Mouse (Mus musculus): ENCODE measurements around the gene Prss48.
"Not testable (repeated sequence)": the region's sequence is repeated elsewhere in the genome, so short reads cannot be mapped to it uniquely, and the experiment has no call there.

The Prss48 gene

DNA sequence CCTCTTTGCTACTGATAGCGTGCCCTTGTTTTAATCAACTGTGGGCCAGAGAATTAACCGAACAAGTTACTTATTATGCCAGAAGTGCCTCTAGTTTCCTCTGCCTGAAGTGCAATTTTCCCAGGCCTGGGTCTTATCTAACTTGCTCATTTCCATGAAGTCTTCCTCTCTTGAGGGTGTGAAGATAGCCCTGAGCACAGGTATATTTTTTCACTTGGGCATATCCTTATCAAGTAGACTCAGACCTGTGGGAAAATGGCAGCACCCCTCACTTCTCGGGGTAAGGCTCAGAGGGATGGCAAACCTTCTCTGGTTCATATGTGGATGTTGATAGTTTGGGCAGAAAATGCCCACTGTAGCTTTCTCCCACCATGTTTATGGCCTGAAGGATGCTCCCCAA is 1.0 kb downstream of the Prss48 start:
- no peak for DNase-seq

DNA sequence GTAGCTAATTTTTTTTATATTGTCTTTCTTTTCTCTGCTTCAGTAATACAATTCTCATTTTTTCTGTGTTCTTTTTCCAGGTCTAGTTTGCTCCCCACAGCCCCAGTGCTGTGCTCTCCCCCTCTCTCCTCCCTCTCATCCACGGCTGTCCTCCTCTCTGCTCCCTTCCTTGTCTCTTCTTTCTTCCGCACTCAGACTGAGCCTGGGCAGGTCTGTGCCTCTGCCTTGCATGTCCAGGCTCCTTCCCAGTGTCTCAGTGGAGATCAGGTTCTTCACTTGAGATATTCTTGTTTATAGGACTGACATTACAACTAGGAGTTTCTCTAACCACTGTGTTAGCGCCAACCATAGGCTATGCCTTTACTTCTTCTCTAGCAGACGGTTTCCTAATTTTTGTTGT is 7.6 kb downstream of the Prss48 start:
- no peak for DNase-seq

DNA sequence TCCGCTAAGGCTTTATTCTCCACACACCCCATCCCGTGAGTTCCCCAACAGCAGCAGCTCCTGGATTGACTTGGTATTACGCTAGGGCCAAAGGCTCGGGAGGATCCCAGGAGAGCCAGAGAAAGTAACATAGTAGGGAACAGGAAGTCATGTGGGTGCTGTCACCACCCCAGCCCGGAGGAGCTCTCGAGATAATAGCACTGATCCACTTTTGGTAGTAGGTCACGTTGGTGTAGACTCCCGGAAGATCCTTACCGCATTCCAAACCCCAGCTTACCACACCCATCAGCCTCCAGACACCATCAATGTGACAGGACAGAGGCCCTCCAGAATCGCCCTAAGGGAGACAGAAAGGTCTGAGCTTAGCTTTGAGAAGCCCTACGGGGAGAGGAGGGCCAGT is 8.5 kb downstream of the Prss48 start:
- no peak for DNase-seq

DNA sequence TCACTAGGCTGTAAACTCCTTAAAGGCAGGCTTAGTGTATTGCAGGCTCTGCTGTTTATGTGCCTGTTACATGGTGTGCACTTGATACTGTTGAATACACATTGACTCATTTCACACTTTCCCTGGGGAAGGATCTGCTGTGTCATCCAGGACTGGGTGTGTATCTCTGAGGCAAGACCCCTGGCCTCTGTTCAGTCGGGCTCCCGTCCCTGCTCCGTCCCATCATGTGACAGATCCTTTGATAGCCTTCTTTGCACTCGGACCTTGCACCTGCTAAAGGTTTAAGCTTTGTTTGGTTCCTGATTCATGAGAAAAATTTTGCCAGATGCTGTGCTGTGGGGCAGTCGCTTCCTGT is 10.5 kb downstream of the Prss48 start:
- no peak for DNase-seq

DNA sequence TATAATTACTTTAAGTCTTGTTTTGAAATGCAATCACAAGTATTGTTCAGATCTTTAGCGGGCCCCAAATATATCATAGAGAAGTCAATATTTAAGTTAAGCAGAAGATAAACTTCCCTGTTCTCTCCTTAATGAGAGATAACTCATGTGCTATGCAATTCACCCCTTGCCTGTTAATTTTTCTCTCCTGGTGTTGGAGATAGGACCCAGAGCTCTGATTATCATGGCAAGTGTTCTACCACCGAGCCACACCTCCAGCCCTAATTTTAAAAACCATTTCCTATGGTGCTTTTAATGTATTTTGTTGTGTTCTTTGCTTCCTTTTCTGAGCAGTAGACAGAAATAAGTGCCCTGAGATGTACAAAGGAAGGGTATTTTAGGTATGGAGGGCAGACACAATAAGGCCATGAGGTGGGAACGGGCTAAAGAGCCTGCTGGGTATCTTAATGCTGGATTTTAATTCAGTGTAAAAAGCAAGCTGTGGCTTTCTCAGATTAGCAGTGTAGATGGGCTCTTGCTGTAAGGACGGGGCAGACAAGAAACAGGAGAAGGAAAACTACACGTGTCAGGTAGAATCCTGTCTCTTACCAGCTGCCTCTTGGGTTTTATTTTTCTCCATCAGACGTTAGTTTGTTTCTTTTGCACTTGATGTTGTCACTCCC is 11.0 kb downstream of the Prss48 start:
- DNase-seq, result no peak

DNA sequence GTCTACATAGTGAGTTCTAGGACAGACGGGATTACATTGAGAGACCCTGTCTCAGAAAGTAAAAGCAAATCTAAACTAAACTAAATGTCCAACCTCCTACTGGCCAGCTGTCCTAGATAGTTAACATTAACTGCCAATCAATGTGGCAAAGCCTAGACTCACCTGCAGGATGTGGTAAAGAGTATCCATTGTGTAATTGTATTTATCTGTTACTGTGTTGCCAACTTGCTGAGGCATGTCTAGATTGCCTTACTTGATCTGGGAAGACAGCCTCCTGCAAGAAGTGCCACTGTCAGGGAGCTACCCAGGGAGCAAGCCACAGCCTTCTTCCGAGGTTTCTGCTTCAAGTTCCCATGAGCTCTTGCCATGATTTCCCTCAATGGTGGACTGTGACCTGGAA is 15.1 kb downstream of the Prss48 start:
- DNase-seq, result no peak

DNA sequence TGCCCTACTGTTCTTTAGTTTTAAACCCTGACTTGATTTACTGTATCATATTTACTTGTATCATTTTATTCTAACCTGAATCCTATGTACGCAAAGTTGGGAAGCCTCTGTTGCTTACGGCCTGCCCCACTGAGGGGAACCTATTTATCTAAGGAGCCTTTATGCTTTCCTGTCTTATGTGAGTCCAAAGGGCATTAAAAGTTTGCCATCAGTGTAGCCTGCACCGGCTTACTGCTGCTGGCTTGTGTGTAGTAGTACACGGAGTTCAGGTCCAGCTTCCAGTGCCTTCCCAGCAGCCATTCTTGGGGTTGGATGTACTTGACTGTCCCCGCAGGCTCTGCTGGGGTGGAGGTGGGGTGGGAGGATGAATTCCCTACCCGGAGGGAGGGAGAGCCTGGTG is 17.8 kb downstream of the Prss48 start:
- DNase-seq, result no peak

DNA sequence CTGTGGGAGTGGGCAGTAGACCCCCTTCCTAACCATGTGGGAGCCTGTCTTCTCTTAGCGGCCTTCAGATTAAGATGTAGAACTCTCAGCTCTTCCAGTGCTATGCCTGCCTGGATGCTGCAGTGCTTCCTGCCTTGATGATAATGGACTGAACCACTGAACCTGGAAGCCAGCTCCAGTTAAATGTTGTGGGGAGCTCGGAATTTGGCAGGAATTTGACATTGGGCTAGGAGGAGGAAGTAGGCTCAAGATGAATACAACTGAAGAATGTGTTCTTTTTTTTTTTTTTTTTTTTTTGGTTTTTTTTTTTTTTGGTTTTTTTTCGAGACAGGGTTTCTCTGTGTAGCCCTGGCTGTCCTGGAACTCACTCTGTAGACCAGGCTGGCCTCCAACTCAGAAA is 20.5 kb downstream of the Prss48 start:
- not testable (repeated sequence) for DNase-seq

DNA sequence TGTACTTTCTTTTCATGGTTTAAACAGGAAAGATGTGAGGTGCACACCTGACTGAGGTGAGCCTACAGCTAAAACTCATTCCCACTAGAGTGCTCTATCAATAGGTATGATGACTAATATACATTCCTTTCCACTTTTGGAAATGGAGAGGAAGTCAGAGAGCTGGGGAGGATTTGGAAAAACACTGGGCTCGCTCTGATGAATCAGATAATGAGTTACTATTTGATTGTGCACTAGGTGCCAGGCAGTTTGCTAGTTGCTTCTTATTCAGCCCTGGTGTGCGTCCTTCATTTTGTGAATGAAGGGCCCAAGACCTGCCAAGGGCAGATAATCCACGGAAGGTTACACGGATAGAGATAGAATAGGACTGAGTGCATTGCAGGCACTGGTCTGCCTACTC is 22.3 kb downstream of the Prss48 start:
- DNase-seq, result no peak

DNA sequence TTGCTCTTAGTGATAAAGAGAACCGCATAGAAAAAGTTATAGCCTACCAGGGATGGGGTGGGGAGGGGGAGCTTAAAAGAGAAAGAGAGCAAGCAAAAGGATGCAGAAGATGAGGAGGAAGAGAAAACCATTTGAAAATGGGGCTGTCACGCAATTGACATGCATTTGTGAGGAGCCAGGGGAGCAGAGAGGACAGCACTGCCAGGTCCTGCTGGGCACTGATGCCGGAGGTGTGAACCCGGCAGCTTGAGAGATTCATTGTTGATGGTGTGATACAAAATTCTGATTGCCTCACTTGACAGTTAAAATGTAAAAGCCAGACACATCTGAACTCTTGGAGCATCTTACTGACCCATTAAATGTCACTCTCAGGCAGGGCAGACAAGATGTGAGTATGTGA is 27.8 kb downstream of the Prss48 start:
- DNase-seq, result no peak

DNA sequence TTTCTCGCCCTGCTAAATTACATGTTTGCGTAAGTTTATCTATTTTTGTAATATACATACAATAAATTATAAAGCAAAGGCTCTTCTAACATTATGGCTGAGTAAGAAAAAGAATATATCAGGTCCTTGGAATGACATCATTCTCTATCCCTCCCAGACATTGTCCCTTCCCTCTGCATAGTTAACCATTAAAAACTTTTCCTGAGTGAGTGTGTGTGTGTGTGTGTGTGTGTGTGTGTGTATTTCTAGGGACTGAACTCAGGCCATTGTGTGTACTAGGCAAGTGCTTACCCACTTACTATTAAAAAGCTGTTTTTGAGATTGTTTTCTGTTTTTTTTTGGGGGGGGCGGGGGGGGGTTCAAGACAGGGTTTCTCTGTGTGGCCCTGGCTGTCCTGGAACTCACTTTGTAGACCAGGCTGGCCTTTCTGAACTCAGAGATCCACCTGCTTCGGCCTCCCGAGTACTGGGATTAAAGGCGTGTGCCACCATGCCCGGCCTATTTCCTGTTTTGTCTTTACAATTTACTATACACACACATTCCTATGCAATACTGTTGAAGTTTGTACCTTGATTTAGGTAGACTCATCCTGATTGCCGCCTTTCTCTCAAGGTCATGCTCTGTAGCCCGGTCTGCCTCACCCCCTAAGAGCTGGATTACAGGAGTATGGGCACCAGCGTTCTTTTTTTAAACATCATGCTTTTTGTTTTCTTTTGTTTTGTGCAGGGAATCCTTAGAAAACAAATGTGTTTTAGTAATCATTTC is 28.7 kb downstream of the Prss48 start:
- no peak for DNase-seq

DNA sequence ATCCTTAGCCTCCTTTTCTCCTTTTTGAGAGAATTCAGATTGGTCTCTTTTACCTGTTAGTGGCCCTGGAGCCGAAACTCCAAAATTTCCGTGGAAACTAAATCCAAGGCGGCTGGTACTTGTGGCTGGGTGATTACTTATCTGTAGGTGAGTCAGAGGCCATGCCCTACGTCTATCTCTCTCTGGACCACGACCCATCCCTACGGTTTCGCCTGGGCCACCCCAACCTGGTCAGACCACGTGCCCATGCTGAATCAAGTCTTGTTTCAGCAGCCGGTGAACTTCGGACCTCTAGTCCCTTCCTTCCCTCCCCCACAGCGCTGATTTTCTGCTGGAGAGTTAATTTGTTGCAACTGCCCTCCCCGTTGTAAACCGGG is 30.7 kb downstream of the Prss48 start:
- DNase-seq, result no peak

DNA sequence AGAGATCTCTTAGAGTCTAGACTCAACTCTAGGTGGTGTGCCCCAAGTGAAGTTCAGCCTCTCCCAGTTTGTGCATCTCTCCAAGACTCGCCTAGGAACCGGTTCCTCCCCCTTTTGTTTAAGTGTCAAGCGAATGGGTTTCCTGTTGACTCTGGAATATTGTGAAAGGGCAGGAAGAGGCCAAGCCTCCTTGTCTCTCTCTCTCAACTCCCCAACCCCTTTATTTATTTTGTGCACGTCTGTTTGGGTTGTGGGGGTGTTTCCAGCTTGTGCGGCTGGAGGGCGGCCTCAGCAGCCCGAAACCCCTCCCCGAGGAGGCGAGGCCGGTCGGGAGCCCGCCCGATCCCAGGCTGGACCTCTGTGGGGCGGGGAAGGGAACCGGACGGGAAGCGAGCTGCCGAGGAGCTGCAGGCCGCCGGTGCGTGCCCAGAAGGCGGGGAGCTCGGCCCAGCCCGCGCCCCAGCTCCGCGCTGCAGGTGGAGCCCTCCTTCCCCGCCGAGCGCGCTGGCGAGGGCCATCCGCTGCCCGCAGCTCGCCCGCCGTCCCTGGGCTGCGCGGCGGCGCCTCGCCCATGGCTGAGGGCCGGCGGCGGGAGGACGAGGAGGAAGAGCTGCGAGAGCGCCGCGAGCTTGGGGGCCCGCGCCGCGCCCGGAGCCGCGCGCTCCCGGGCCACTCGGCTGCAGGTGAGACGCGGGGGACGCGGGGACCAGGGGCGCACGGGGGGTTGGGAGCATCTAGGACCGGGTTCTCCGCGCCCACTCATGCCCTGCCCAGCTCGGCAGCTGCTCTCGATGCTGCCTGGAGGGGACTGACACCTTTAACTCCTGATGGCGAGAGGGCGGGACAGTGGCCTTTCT is 31.3 kb downstream of the Prss48 start, which contains the start of gene Sh3d19:
Sh3d19 (plus strand) TSS at position 368 of the 857 bp plus-strand sequence.
- DNase-seq, result peak; percentile 71

DNA sequence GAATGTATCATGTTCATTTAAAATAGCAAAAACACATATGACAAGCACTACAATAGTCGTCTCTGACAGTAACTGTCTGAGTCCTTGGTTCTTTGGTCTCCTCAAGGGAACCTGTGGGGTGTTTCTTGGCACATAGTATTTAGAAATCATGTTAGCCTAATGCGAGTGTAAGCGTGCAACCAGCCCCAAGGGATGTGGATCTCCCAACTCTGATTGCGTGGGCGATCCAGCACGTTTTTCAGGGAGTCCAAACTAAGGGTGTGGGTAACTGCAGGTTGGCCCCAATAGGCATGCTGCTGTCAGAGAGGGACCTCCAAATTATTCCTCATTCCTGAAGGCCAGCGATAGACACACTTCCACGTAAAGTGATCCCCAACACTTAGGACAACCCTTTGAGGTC is 33.3 kb downstream of the Prss48 start:
- DNase-seq, result no peak

DNA sequence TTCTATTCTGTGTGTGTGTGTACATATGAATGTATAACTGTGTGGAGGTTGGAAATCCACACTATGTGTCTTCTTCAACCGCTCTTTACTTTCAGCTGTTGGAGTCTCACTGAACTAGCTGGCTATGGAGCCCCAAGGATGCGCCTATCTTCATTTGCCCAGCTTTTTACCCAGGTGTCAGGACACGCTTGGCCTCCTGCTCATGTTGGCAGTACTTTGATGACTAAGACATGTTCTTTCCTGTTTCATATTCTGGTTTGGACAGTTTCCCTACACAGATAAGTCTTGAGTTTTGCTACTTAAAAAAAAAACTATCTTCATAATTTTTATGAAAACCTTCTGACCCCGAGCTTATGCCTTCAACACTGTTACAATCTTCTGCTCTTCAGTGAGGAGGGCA is 36.8 kb downstream of the Prss48 start:
- no peak for DNase-seq

DNA sequence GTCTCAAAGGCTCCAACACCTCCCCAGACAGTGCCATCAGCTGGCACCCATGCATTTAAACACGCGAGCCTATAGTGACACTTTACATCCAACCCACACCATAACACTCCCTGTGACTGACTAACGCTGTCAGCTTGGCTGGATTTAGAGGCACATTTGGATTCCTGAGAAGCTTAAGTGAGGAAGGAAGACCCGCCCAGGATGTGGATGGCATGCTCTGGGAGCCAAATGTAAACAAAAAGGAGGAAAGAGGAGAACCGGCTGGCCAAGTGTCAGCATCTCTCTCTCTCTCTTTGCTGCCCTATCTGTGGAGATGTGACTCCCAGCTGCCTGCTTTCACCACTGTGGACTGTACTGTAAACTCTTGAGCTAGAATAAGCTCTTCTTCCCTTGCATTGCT is 41.2 kb downstream of the Prss48 start:
- no peak for DNase-seq

DNA sequence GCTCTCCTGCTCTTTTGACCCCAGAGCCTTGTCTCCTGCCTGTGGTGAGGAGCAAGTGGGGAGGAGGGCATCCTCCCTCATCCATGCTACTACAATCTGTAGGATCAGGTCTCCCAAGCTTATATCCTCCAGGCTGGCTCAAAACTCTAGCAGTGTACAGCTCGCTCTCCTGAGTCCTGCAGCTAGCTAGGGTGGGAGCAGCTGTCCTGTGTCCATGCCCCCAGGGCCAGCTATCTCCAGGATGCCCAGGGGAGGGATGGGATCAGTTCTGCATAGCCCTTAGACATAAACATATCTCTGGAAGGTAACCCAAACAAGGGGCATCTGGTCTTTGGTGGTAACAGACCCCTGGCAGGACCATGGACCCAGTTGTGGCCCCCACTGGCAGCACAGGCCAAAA is 42.6 kb downstream of the Prss48 start:
- no peak for DNase-seq

DNA sequence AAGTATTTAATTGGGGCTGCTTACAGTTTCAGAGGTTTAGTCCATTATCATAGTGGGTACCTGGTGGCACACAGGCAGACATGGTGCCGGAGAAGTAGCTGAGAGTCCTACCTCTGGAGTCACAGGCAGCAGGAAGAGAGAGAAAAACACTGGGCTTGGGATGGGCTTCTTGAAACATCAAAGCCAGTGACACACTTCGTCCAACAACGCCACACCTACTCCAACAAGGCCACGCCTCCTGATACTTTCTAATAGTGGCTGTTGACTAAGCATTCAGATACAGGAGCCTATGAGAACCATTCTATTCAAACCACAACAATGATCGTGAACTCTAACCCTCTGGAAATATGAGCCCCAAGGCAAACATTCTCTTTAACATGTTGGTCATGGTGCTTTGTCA is 46.6 kb downstream of the Prss48 start:
- DNase-seq, result no peak

DNA sequence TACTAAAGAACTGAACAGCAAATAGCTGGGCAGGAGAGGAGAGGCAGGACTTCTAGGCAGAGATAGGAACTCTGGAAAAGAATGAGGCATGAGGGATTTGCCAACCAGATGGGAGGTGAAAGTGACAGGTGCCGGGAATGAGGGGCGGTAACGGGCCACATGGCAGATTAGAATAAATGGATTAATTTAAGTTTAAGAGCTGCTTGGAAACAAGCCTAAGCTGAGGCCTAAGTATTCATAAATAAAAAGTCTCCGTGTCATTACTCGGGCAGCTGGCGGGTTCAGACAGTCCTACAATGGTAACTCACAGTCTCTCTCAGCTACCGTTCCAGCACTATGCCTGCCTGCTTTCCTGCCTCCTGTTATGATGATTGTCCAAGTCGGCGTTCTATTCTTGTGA is 47.0 kb downstream of the Prss48 start:
- no peak for DNase-seq

DNA sequence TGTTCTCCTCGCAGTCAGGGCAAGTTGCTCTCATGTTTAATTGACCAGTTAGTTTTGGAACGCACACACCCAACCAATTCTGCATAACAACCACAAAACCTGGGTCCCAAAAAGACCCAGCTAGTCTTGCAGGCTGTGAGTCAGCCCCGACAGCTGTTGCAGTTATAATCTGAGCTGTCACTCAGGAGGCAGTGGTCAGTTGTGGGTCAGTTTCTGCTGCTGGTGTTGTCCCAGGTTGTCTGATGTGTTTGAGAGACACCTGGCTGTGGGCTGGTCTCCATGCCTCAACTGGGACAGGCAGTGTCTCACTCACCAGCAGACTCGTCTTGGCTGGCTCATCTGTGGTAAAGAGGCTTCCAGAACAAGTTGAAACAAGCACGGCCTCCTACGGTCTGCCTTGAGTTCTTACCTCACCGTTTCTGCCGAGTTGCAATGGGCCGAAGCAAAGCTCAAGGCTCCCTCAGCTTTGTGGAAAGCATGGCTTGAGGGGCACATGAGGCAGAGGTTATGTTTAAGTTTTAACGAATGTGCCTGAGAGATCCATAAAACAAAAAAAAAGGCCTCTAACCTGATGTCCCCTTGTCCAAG is 49.5 kb downstream of the Prss48 start:
- no peak for DNase-seq

DNA sequence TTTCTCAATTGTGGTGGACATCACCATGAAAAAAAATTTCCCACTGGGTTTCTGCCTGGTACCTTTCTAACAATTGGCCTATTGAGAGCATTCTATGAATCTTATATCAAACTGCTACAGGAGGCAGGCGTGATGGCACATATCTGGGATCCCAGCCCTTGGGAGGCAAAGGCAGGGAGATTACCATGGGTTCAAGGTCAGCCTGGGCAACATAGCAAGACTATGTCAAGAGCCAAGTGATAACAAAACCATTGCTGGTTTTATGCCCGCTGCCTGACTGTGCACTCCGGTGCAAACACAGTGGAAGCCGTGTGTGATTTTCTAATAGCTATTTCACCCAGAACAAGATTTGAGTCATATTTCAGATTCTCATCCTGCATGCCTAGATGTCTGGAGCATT is 51.4 kb downstream of the Prss48 start:
- no peak for DNase-seq
